Mouse (Mus musculus) embryo, embryonic 10.5 days (tissue): ENCODE data around the gene Gse1.
"Not testable (repeated sequence)": the region's sequence is repeated elsewhere in the genome, so short reads cannot be mapped to it uniquely, and the experiment has no call there.

Experiments used
- DNase-seq: peaks from one replicate; pipeline ENCODE4 v3.0.0-alpha.2; 2015; ENCODE audit warnings: low spot score

Gene Gse1

DNA sequence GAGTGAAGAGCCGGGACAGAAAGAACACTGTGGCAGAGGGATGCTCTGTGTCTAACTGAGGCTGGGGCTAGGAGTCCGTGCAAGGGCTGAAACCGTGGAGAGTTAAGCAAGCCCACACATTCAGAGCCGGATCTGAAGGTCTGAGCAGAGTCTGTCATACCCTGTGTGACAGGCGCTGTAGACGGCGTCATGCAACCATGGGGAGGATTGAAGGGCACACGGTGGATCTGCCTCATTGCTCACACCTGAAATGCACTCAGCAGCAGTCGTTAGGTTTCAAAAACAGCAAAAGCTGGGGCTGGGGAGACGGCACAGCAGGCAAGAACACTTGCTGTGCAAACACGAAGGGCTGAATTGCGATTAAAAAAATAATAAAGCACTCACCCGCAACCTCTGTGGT, 116.3 kb downstream of the Gse1 start:
- no peak for DNase-seq

DNA sequence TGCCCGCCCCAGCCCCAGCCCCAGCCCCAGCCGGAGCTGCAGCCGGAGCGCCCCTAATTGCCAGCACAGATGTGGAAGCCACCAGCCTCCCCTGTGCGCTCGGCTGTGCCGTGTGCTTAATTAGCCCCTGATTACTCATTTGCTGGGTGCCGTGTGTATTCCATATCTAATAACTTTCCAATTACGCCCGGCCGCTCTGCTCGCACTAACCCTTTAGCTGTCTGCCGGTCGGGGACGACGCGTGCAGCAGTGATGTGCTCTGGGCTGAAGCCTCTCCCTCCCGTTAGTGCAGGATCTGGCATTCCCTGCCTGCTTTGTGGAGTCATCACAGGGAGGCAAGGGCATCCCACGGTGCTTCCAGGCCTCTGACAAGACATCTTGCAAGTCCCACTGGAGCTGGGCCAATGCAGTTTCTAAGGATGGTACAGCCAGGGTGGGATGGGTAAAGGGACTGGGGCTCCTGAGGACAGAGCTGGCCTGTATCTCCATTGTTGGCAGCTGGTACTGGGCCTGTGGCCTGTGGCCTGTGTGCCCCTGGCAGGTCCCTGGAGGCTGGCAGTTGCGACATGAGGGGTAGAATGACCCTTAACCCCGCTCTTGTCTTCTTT, 119.6 kb downstream of the Gse1 start:
- no peak for DNase-seq

DNA sequence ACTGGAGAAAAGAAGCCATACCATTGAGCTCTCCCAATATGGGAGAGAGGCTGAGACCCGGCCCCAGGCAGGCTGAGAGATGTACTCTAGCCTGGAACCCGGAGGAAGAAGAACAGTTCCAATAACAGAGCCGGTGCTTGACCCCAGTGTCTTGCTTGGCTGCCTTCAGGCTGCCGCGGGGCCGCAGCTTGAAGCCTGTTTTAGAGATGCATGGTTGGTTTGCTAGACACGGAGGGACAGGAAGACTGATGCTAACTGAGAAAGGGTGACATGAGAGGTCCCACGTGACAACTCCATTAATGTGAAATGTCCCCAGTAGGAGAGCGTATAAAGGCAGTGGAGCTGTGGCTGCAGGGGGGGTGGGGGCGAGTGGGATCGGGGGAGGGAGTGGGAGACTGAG, 120.7 kb downstream of the Gse1 start:
- no peak for DNase-seq

DNA sequence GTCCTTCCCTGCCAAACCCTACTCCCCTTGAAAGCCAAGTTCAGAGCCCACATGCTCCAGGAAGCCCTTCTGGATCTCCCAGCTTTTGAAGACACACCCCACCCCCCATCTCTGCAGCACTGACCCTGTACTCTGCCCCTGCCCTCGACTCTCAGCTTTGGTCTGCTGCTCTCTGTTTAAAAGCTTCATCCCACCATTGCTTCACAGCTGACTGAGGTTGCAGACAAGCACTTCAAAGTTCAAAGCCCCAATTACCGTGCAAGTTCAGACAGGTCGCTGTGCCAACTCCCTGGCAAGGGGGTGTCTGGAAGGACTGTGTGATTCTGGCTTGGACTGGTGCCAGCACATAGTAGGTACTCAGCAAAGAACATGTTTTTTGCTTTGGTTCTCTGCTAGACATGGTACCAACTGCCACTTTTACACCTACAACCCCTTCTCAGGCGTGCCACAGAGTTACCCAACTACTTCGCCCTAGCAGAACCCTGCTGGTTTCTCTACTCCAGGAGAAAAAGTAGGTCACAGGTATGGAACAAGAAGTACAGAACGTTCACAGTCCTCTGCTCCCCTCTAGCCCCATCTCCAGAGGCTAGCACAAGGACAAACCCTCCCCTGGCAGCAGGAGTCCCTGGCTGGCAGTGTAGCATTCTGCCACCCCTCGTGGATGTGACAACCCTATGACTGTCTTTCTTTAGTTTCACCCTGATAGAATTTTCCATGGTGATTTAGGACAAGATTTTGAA, 123.2 kb downstream of the Gse1 start:
- DNase-seq, result no peak

DNA sequence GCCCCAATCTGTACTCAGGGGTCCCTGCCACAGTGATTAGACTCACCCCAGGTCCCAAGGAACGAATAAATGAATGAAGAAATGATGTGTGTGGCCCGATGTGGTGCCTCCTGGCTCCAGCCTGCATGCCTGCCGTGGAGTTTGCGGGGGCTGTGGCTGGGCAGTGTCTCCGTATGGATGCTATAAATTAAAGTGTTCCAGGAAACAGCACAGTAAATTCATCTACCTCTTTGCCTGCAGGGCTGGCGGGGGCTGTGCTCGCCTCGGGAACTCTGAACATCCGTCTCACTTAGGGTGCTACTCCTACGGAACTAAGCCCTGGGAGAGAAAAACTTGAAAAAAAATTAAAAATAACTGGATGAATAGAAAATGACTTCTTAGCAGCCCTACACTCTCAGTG, 123.8 kb downstream of the Gse1 start:
- no peak for DNase-seq

DNA sequence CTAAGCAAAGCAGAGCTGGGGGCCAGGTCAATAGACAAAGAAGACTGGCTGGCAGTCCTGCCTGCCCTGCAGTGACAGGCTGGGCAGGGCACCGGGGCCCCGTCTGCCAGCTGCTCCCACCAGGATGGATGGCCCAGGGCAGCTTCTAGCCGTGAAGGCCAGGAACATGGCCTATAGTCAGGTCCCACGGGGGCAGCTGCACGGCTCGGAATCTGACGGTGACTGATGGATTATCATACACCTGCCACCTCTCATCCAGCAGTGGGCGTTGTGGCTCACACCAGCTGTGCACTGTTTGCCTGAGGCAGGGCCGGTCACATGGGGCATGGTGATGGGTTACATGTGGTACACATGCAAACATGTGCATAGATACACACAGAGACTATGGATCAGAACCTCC, 127.8 kb downstream of the Gse1 start:
- no peak for DNase-seq

DNA sequence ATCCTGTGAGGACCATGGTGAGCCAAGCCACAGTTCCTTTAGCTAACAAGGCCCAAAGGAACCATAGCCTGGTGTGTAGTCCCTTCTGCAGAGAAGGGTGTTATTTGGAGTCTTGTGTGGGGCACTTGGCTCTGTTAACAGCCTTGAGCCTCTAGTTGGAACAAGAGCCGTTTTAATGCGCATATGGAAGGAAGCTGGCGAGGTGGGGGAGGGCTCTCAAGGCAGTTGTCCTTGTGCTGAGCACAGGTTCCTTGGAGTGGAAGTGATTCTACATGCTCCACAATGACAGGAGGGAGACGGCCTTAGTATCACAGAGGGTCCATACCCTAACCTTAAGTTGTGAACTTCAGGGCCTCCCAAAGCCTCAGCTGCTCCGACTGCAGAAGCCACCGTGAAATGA, 129.2 kb downstream of the Gse1 start:
- DNase-seq, result no peak

DNA sequence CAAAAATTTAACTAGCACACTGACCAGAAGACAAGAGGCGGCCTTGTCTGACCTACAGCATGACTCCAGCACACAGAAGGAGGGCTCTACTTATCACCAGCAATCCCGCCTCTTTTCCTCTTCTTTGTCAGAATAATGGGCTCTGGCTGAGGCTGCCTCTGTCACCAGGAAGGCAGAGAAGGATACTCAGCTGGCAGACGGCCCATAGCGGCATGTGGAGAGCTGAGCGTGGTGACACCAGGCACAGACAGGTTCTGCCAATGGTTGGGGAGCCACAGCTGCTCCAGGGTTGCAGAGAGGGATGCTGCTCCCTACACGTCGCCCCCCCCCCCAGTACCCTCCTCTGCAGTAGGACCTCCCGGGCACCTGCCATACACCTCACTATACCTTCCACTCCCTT, 133.0 kb downstream of the Gse1 start:
- DNase-seq, result no peak

DNA sequence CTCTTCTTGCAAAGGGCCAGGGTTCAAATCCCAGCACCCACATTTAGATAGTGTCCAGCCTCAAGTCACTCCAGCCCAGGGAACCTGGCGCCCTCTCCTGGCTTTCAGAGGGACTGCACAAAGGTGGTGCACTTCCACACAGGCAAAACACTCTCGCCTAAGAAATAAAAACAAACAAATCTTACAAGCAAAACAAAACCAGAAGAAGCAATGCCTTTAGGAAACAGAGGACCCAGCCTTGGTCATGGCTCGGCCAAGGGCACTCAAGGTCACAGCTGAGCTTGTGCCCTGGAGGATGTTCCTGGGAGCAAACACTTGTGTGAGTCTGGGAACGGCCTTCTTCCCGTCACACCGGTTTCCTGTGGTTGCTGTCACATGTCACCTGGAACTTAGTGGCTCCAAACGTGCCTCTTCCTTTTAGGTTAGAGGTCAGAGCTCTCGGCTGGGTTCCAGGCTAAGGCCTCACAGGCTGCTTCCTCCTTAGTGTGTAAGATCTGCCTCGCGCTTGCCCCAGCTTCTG, 135.4 kb downstream of the Gse1 start:
- no peak for DNase-seq

DNA sequence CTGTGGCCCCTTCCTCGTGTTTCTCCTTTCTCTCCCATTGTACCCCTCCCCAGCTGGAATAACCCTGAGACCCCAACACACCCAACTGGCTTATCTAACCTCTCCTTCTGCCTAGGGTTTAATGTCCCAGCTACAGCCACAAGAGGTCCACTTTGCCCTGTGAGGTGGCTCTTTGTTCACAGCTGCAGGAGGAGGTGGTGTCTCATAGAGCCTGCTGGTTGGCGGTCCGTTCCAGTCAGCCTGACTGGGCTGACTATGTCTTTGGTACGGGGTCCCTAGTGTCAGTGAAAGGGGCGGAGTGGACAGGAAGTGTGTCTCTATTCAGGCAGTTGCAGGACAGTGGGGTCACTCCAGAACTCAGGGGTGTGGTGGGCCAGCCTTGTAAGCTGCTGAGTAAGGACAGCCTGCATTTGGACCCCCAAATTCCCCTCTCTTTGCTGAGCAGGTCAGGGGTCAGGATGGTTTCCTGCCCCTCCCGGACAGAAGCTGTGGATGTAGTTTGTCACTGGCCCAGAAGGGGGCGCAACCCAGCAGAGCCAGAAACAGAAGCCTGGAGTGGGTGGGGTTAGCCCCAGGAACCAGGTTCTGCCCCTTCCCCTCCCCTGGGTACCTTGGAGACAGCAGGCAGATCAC, 136.0 kb downstream of the Gse1 start:
- DNase-seq, result no peak

DNA sequence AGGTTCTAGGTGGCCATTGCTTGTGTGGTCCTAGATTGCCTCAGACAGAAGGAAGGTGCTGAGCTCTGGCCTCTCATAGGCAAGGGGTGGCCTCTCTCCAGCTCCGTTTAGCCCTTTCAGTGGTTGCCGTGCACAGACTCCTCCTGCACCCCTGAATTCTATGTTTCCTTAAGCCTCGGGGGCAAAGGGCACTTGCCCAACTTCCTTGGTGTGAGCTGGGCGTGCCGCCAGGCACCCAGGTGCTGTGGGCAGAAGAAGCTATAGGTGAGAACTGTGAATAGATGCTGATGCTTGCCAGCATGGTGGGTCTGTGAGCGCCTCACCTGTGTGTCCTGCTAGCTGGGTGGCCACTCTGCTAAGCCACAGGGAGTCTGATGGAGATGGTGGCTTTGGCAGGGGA, 138.6 kb downstream of the Gse1 start:
- DNase-seq, result no peak

DNA sequence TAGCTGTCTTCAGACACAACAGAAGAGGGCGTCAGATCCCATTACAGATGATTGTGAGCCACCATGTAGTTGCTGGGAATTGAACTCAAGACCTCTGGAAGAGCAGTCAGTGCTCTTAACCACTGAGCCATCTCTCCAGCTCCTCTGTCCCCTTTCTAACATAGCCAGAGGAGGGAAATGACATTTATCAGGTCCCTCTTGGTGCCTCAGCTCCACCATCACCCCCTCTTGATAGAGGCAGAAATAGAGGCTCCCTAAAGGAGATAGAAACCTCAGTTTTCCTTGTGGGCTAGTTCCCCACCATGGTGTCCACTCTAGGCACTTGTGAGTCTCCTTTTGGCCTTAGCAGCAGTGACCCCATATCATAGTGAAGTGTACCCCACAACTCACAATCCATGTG, 139.9 kb downstream of the Gse1 start:
- not testable (repeated sequence) for DNase-seq

DNA sequence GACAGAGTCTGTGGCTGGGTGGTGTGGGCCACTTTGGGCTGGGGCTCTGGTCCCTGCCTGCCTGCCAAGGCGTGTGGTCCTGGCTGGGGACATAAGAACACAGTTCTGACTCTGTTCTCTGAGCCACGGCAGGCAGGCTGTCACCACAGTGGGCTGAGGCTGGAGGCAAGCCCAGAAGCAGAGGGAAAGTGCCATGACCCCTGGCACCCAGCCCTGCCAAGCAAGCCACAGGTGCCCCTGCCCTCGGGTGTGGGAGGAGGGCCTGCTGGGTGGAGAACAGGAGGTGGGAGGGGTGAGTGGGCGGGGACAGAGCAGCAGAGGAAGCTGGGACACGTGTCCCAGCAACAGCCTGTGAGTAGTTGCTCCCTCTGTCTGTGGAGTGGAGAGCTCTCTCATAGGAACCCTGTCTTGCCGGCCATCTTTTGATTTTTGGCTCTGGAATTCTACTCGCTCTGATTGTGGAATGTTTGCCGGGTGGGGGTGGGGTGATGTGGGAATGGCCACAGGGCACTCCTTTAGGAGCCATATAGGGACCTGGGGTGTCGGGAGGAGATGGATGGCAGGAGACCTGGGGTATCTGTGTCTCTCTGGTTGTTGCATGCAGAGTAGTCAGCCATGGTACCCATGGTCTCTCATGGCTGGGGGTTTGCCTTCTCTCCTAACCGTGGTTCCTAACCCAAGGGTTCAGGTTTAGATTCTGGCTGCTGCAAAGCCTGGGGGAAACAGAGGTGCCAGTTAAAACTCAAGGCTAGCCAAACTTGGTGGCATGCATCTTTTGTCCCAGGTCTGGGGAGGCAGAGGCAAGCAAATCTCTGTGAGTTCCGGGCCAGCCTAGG, 140.8 kb downstream of the Gse1 start:
- peak; percentile 70 for DNase-seq

DNA sequence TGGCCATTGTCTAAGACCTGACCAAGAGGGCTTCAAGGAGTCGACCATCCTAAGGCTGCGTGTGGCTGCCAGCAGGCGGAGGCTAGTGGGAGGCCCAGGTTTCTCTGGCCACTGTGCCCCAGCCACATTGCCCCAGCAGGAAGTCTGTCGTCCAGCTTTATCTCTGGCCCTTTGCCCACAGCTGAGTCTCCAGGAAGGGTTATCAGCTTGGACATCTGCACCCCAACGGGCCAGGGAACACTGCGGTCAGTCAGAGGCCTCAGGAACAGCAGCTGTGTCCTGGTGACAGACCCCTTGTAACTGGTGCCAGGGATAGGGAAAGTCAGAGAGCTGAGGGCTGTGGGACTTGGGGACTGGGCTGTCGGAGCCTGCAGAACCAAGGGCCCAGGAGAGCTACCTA, 141.7 kb downstream of the Gse1 start:
- no peak for DNase-seq

DNA sequence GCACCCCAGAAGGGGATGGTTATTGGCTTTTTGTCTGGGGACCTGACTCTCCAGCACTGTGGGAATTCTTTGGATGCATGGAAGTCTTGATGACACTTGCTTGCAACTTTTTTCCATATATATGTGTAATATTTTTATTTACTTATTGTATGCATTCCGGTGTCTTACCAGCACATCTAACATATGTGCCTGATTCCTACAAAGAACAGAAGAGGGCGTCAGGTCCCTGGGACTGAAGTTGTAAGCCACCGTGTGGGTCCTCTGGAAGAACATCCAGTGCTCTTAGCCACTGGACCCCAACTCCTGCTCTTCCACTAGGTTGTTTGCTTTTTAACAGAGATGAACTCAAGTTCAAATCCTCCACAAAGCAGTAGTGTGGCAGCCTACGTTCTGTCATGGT, 142.2 kb downstream of the Gse1 start:
- DNase-seq, result no peak

DNA sequence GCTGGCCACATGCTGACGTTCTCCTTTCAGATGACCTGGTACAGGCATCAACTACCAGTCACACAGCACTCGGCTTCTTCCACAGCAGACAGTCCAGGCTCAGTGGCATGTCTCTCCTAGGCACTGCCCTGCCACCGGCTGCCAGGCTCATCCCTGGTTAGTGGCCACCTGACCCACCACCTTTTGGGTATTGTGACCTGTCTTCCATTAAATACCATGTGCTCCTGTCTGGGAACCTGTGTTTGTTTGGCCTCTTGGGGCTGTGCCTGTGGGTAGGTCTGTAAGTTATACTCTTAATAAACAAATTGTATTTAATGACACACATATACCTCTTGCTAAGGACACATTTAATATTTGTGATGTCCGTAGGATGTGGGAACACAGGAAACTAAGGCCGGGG, 142.9 kb downstream of the Gse1 start:
- DNase-seq, result no peak

DNA sequence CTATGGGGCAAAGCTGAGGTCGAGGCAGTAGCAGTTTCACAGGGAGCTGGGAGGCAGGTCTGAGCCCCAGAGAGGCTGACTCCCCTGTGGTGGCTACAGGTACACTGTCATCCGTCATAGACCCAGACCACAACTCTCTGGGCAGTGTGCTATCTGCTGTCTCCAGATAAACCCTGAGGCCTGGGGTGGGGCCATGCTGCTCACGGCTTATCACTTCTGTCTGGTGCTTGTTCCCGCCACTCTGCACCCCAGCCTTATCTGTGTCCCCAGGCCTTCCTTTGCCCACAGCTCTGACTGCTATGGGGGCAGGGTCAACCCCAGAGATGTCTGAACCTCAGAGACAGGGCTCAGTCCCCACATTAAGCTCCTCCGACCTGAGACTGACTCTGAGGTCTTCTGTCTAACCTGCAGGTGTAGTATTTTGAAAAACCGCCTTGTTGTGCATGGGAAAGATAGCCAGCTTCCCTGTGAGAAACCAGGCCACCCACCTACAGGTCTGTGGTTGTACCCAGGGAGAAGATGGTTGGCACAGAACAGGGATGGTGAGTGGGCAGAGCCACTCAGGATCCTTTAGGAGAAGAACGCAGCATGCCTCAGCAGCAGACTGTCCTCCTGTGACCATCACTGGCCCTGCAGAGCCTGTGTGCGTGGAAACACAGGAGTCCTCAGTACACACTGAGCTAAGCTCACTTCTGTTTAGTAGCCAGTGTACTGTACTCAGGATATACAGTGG, 143.6 kb downstream of the Gse1 start:
- no peak for DNase-seq

DNA sequence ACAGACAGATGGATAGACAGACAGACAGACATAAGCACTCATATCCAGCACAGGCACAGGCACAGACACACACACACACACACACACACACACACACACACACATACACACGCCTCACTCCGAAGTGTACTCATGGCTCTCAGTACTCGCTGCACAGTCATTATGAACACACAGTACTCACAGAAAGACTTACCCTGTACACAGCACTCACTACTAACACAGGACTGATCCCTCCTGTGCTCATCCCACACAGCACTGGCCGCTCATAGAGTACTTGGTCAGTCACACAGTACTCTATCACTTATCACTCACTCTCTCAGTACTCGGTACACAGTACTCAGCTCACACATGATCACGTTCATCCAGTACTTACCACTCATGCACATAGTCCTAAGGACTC, 144.4 kb downstream of the Gse1 start:
- DNase-seq, result no peak

DNA sequence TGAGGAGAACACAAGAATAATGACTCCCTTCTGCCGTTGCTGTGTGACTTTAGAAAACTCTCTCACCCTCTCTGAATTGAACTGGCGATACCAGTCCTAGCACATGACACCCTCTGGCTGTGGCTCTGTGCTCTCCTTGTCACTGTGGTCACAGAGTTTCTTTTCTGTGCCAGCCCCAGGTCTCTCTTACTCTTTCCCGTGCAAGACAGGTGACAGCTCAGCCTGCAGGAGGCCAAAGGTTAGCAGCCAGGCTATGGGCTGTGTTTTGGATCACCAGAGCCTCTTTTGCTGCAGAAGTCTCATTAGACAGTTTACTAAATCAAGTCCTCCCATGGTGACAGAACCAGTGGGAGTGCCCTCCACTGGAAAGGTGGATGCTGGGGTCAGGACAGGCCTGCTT, 145.4 kb downstream of the Gse1 start:
- no peak for DNase-seq

DNA sequence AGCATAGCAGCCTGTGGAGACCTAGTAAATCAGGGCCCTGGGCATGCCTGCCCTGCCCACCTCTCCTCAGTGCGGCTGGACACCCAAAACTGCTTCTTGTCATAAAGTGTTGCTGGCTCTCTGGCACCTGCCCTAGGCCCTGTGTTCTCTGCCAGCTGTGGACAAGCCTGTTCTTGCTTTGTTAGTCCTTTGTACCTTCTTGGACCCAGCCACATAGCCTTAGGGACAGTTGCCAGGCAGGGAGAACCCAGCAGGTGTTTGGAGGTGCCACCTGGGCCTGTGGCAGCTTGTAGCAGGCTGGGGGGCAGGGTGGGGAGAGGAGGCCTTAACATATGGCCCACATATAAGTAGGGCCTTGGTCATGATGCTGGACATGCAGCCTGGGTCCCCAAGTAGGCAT, 145.8 kb downstream of the Gse1 start:
- no peak for DNase-seq

DNA sequence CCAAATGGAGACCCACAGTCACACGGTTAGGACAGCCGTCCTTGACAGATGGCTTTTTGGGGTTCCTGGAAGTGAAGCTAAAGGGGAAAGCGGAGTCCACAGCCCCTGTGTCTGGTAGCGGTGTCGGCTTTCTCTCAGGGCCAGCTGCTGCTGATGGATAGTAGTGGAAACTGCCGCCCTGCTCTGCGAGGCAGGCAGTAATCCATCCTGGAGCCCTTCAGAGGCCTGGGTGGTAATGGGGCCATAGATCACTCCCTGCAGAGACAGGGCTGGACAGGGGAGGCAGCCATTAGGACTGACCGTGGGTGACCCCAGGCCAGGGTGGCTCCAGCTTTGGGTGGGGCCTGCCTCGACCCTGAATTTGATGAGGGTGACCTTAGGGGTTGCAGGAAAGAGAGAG, 146.3 kb downstream of the Gse1 start:
- peak; percentile 82 for DNase-seq

DNA sequence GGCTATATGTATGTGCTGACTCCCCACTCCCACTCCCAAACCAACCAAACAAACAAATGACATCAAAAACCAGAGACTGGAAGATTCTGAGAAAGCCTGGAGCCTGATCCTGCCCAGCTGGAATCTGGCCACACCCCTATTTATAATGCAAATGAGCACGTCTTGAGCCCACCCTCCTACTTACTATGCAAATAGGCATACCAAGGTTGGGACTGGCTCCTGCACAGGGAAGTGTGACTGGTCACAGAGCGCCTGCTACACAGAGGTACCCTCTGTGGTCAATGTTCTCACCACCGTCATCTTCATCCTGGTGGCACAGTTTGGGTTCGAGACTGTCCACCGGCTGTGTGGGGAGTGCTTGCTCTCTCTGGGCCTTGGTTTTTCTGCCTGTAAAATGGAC, 146.9 kb downstream of the Gse1 start:
- peak; percentile 80 for DNase-seq
